ENCODE assay signal across 9 mouse cellular contexts in the genomic region with DNA sequence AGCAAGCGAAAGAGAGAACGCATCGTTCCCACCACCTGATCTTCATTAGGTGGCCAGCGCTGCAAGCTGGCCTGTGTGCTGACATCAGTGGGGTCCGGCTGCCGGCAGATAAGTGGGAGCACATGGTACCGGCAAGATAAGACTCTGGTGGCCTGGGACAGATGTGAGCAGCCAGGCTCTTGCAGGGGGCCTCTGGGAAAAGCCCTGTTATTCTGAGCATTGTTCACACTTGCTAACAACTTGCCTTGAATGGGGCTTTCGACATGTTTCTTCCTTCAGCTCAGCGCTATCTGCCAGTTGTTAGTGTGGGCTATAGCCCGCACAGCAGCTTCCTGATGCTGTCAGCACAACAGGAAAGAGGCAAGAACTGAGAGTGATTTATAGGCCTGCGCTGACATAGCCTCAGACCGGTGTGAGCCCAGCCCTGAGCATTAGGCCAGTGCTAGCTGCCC. TPM values are rescaled to one million over a fixed set of nuclear protein-coding genes. Genes with fewer than 3 reads are reported as not detected.
DNase-seq lines count a peak whose midpoint lies in the region; ATAC-seq lines count a peak whose summit lies in the region.
"Had no signal": no experiment of that assay in that cellular context is flagged by ENCODE, and none has a peak within 500 bp of the region (broad histone marks: within the 10 kb centered on the region; RNA-seq: fewer than 3 reads in every experiment).

No protein-coding gene starts in this region.

- H3K9me3 ChIP-seq in forebrain, embryonic 11.5 days (ENCODE audit: control insufficient read depth, low read length), result no peaks in the 10 kb centered on the region
- H3K9me3 ChIP-seq in forebrain, embryonic 14.5 days (replicated peaks; ENCODE audit: control insufficient read depth, low read length), result no peaks in the 10 kb centered on the region
- H3K9me3 ChIP-seq in heart, embryonic 11.5 days (replicated peaks; ENCODE audit: control insufficient read depth, low read length), result no peaks in the 10 kb centered on the region
- no peaks in the 10 kb centered on the region for H3K9me3 ChIP-seq in liver, embryonic 16.5 days (replicated peaks; ENCODE audit: control insufficient read depth, low read length)
- H3K9me3 ChIP-seq: neural tube, embryonic 12.5 days had no signal

- peak; percentile 61 for DNase-seq in forebrain, embryonic 11.5 days (ENCODE audit: low spot score)
- no peak for DNase-seq in forebrain, embryonic 14.5 days (ENCODE audit: low spot score)
- DNase-seq in MEL-GATA-1-ER (ENCODE audit: extremely low read depth, low read depth), result peak; percentile 71
- no peak for DNase-seq in right cerebral cortex, postnatal 10 days (ENCODE audit: low spot score in 2 of 2)
- DNase-seq in right cerebral cortex, postnatal 36 days (ENCODE audit: low spot score in 2 of 2), result no peak
- DNase-seq in frontal cortex, postnatal 36 days (ENCODE audit: low spot score in 2 of 2), result no peak

- H3K4me1 ChIP-seq in forebrain, embryonic 11.5 days (replicated peaks; ENCODE audit: control insufficient read depth, insufficient read depth, low read length), result 0 out of 2 replicates have a peak, but pooled peaks cover 2% of the 10 kb centered on the region
- no peaks in the 10 kb centered on the region for H3K4me1 ChIP-seq in forebrain, embryonic 14.5 days (ENCODE audit: control insufficient read depth, insufficient read depth, low read length)
- peaks cover 11% of the 10 kb centered on the region for H3K4me1 ChIP-seq in heart, embryonic 11.5 days (ENCODE audit: control insufficient read depth, insufficient read depth, low read length)
- H3K4me1 ChIP-seq in liver, embryonic 16.5 days (ENCODE audit: control insufficient read depth, low read depth, low read length), result peaks cover 20% of the 10 kb centered on the region

- H3K9ac ChIP-seq in forebrain, embryonic 11.5 days (ENCODE audit: low read length), result no peak overlapping the region
- H3K9ac ChIP-seq in forebrain, embryonic 14.5 days (ENCODE audit: low read length), result no peak overlapping the region
- H3K9ac ChIP-seq in heart, embryonic 11.5 days (ENCODE audit: low read depth, low read length), result no peak overlapping the region
- no peak overlapping the region; the same call in 1 of the 2 replicates for H3K9ac ChIP-seq in liver, embryonic 16.5 days (ENCODE audit: low read depth, low read length)
- H3K9ac ChIP-seq: neural tube, embryonic 12.5 days had no signal

- H3K4me3 ChIP-seq in forebrain, embryonic 11.5 days (ENCODE audit: low read depth, low read length), result no peak overlapping the region
- H3K4me3 ChIP-seq in forebrain, embryonic 14.5 days (ENCODE audit: low read depth, low read length), result no peak overlapping the region
- no peak overlapping the region for H3K4me3 ChIP-seq in heart, embryonic 11.5 days (ENCODE audit: low read depth, low read length)
- H3K4me3 ChIP-seq in liver, embryonic 16.5 days (ENCODE audit: low read depth, low read length), result no peak overlapping the region; the same call in 1 of the 2 replicates
- H3K4me3 ChIP-seq: neural tube, embryonic 12.5 days had no signal

- H3K4me2 ChIP-seq in forebrain, embryonic 11.5 days (ENCODE audit: low read depth, low read length, severe bottlenecking), result no peak overlapping the region
- H3K4me2 ChIP-seq in forebrain, embryonic 14.5 days (ENCODE audit: low read length), result no peak overlapping the region
- peak overlapping the region; percentile 32 for H3K4me2 ChIP-seq in heart, embryonic 11.5 days
- H3K4me2 ChIP-seq in liver, embryonic 16.5 days (ENCODE audit: low read depth, low read length), result peak overlapping the region; percentile 48
- H3K4me2 ChIP-seq: neural tube, embryonic 12.5 days had no signal

- no peak overlapping the region for H3K27ac ChIP-seq in forebrain, embryonic 11.5 days (ENCODE audit: low read depth, low read length)
- H3K27ac ChIP-seq in forebrain, embryonic 14.5 days (ENCODE audit: low read depth, low read length), result no peak overlapping the region
- peak overlapping the region; percentile 12 for H3K27ac ChIP-seq in heart, embryonic 11.5 days (ENCODE audit: low read depth, low read length)
- H3K27ac ChIP-seq in liver, embryonic 16.5 days (ENCODE audit: low read length), result peak overlapping the region; percentile 21
- H3K27ac ChIP-seq: neural tube, embryonic 12.5 days had no signal

- no peak for ATAC-seq in forebrain, embryonic 11.5 days (replicated peaks; ENCODE audit: low FRiP score)
- ATAC-seq in forebrain, embryonic 14.5 days, result no peak
- peak; percentile 95 for ATAC-seq in heart, embryonic 11.5 days (replicated peaks; ENCODE audit: insufficient number of reproducible peaks, low FRiP score, low TSS enrichment)
- peak; percentile 97 for ATAC-seq in liver, embryonic 16.5 days (ENCODE audit: low read depth)

- 78% methylated on average over 12 of the region's 12 CpGs for WGBS in forebrain, embryonic 11.5 days
- 86% methylated on average over 12 of the region's 12 CpGs for WGBS in forebrain, embryonic 14.5 days
- WGBS in heart, embryonic 11.5 days (ENCODE audit: insufficient replicate concordance), result 6% methylated on average over 12 of the region's 12 CpGs
- WGBS in liver, embryonic 16.5 days (ENCODE audit: insufficient replicate concordance), result 12% methylated on average over 12 of the region's 12 CpGs

- no peaks in the 10 kb centered on the region for H3K36me3 ChIP-seq in forebrain, embryonic 11.5 days (ENCODE audit: control insufficient read depth, insufficient read depth, low read length)
- no peaks in the 10 kb centered on the region for H3K36me3 ChIP-seq in forebrain, embryonic 14.5 days (ENCODE audit: control insufficient read depth, insufficient read depth, low read length)
- H3K36me3 ChIP-seq in heart, embryonic 11.5 days (ENCODE audit: control insufficient read depth, insufficient read depth, low read length), result no peaks in the 10 kb centered on the region
- H3K36me3 ChIP-seq in liver, embryonic 16.5 days (ENCODE audit: control insufficient read depth, insufficient read depth), result no peaks in the 10 kb centered on the region
- H3K36me3 ChIP-seq: neural tube, embryonic 12.5 days had no signal

- H3K27me3 ChIP-seq in forebrain, embryonic 11.5 days (ENCODE audit: control insufficient read depth, insufficient read depth, low read length), result no peaks in the 10 kb centered on the region
- H3K27me3 ChIP-seq in forebrain, embryonic 14.5 days (replicated peaks; ENCODE audit: control insufficient read depth, insufficient read depth, low read length), result no peaks in the 10 kb centered on the region
- peaks cover 86% of the 10 kb centered on the region for H3K27me3 ChIP-seq in heart, embryonic 11.5 days (ENCODE audit: control insufficient read depth, insufficient read depth, low read length)
- no peaks in the 10 kb centered on the region for H3K27me3 ChIP-seq in liver, embryonic 16.5 days (ENCODE audit: control insufficient read depth, insufficient read depth, low read depth, low read length)
- H3K27me3 ChIP-seq: neural tube, embryonic 12.5 days had no signal

RNA-seq across cellular contexts. Expression of gene Runx1, which starts 57.9 kb away (rescaled TPM):
- polyA plus RNA-seq in forebrain, embryonic 11.5 days (2014; fragmentation: Nextera tagmentation; extraction: Ambion mirVana), result 1.8 and 2.2 TPM in 2 replicates
- polyA plus RNA-seq in forebrain, embryonic 14.5 days (2014; fragmentation: Nextera tagmentation; extraction: Ambion mirVana), result 0.39 and 0.40 TPM in 2 replicates
- 1.7 and 2.5 TPM in 2 replicates for polyA plus RNA-seq in heart, embryonic 11.5 days (2014; fragmentation: Nextera tagmentation; extraction: Ambion mirVana)
- polyA plus RNA-seq in liver, embryonic 16.5 days (2015; fragmentation: Nextera tagmentation; extraction: Ambion mirVana), result 4.1 and 4.4 TPM in 2 replicates

Comparison
In these comparisons a context has a peak if more than half of its experiments do, and no peak if none do; other contexts are left out.
1. DNase-seq: peak in forebrain, embryonic 11.5 days (single experiment) and MEL-GATA-1-ER (single experiment); none in forebrain, embryonic 14.5 days (single experiment), right cerebral cortex, postnatal 10 days (0 of 2), right cerebral cortex, postnatal 36 days (0 of 2) and frontal cortex, postnatal 36 days (0 of 2).
2. ATAC-seq: peak in heart, embryonic 11.5 days (single experiment) and liver, embryonic 16.5 days (single experiment); none in forebrain, embryonic 11.5 days (single experiment) and forebrain, embryonic 14.5 days (single experiment).
3. H3K27ac ChIP-seq: peak in heart, embryonic 11.5 days (single experiment) and liver, embryonic 16.5 days (single experiment); none in forebrain, embryonic 11.5 days (single experiment) and forebrain, embryonic 14.5 days (single experiment).
4. H3K4me2 ChIP-seq: peak in heart, embryonic 11.5 days (single experiment) and liver, embryonic 16.5 days (single experiment); none in forebrain, embryonic 11.5 days (single experiment) and forebrain, embryonic 14.5 days (single experiment).